Mouse (Mus musculus) erythroblast, adult 5-6 weeks (primary cell): Measurements from ENCODE around the gene Vangl1. TPM values are rescaled to one million over a fixed set of nuclear protein-coding genes. Genes with fewer than 3 reads are reported as not detected.

Experiments used
- ATAC-seq: replicated peaks from 2 replicates; pipeline ENCODE4 v1.8.0; 2016; ENCODE audit warnings: moderate number of reproducible peaks, mild to moderate bottlenecking, moderate TSS enrichment, inconsistent platforms; ENCODE audit not compliant: poor library complexity, low FRiP score, severe bottlenecking
- total RNA-seq, 2 experiments: library from RNA; stranded (forward) in 1 of 2; stranded (reverse) in 1 of 2; fragments of 150-400 nt in 1 of 2; fragments of 200-764, 138-1000 nt in 1 of 2; gene quantifications; 2 replicates each; pipeline versions ENCODE4 v1.2.3 to v1.2.4; 2015 to 2017; ENCODE audit warnings: low replicate concordance in 2 of 2

Vangl1 gene
- total RNA-seq, 2 experiments from 2014 or later, result 54.0 to 194 TPM

GRCm38 (mm10) chr3:102199991-102200390 lies 4.5 kb downstream of the Vangl1 start:
- ATAC-seq, result no peak

DNA sequence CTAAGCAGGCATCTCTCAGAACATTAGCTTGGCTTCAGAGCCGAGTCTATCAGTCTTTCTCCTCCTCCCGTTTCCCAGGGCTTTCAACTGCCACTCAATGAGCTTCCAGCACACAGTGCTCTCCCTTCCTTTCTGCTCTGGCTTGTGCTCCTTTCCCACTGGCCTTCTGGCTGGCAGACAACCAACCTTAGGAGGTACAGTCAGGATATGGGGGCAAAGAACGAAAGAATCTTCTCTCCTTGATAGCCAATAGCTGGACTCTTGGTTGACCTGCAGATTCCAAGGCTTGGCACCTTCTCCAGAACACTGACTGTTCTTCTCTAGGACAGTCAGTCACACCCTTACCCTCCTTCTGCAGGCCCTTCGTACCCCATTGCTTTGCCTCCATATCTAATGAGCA lies 5.3 kb downstream of the Vangl1 start:
- no peak for ATAC-seq

GRCm38 (mm10) chr3:102198446-102198845 lies 6.0 kb downstream of the Vangl1 start:
- no peak for ATAC-seq

GRCm38 (mm10) chr3:102197746-102198145 lies 6.7 kb downstream of the Vangl1 start:
- no peak for ATAC-seq

DNA sequence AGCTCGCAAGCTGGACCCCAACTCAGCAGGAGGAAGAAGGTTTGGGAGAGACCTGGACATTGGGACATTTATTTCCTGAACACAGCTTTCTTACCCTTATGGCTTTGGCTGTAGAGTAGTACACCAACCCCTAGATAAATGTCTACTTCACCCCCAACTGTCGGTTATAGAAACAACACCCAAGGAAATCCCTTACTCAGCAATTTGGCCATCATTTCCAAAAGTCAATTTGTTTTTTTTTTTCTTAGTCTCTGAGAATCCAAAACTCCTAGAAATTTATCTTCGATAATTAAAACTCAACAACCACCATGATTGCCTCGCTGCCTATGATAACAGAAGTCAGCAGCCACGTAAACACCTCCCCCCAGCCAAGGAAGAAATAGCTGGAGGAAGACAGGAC lies 7.3 kb downstream of the Vangl1 start:
- no peak for ATAC-seq

GRCm38 (mm10) chr3:102196166-102196565 lies 8.3 kb downstream of the Vangl1 start:
- no peak for ATAC-seq

- ATAC-seq, result no peak
Observed at GRCm38 (mm10) chr3:102195762-102196161, 8.7 kb downstream of the Vangl1 start.

DNA sequence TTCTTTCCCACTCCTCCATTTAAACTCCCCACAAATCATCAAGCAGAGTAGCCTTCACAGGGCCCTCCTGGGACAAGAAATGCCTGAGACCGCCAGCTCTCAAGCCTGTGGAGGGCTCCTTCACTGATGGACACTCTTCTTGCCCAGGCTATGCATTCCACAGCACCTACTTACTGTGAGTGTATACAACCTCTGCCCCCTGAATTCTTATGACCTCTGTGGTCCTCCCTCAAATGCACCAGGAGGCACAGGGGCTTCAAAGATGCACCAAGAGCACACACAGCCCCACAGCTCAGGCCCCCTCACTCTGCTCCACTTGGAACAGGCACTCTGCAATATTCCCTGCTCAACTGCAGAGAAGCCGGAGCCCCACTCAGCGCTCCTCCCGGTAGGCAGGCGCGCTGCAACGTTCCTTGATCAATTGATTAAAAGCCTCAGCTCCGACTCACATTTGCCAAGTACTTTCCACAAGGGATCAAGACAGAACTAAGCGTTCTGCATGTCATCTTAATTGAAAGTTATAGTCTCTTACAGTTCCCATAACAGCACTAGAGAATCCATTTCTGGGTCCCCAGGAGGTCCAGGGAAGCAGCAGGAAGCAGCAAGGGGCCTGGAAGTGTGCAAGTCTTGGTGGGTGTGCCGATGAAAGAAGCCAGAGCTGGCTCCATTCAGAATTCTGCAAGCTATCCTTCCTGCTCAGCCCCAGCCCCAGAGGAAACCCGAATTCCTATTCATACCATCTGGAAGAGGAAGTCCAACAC lies 10.0 kb downstream of the Vangl1 start:
- no peak for ATAC-seq

DNA sequence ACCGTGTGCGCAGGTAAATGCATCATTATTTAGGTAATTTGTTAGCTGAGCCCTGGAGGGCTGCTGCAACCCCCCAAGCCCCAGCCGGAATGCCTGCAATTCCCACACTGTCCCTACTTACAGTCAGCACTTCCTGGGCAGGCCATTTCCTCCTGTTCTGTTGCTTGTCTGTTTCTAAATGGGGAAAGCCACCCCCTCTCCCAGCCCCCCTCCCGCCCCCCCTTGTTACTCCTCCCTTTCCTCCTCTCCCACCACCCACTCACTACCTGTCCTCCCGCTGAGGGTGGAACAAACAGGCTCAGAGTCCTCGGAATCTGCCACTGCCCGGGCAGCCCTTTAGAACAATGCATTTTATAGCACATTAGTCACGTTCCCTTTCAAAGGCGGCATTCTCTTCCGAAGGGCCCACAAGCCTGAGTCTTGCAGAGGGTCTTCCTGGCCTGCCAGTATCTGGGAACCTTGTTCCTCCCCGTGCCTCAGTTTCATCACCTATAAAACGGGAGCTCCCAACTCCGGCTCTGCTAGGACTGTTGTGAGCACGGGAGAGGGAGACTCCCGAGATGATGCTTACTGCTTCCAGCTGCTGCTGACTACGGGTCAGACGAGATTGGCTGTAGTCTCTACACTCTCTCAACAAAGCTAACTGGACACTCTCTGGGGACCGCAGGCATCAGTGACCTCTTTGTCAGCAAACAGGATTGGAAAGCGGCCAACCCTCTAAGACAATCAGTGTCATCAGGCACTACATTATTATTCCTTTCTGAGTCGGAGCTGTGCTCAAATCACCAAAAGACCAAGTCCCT lies 10.8 kb downstream of the Vangl1 start:
- ATAC-seq, result no peak

- ATAC-seq, result no peak
Observed at GRCm38 (mm10) chr3:102192621-102193020, 11.9 kb downstream of the Vangl1 start.

DNA sequence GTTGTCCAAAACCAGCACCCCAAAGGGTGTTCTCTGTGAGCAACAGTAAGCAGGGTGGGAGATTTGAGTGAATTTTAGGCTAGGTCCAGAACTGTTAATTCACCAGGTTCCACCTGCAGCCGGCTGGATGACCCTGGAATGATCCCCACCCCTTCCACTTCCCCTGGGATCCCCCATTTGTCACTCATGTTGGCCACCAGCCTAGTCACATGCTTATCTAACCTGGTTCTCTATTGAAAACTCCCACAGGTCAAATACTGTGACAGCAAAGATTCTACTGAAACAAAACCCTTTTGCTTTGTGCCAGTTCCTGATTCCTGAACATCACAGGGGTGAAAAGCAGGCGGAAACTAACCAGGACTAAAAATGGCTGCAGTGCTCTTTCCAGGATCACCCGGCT lies 12.9 kb downstream of the Vangl1 start:
- ATAC-seq, result no peak

- ATAC-seq, result no peak
Observed at GRCm38 (mm10) chr3:102190642-102191041, 13.9 kb downstream of the Vangl1 start.

- ATAC-seq, result no peak
Observed at GRCm38 (mm10) chr3:102190015-102190414, 14.5 kb downstream of the Vangl1 start.

DNA sequence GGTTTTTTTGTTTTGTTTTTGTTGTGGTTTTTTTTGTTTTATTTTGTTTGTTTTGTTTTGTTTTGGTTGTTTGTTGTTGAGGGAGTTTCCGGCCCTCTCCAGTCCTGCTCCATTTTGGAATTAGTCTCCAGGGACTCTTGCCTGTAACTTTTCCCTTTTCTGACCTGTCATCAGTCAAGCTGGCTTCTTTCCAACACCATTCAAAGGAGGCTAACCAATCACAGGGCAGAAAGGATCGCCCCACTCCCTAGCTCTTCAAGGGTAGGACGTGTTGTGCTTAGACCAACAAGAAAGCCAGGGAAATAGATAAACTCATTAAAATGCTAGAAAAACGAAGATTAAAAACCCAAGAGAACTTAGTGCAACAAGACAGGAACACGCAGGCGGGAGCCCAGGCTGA lies 15.5 kb downstream of the Vangl1 start:
- no peak for ATAC-seq

DNA sequence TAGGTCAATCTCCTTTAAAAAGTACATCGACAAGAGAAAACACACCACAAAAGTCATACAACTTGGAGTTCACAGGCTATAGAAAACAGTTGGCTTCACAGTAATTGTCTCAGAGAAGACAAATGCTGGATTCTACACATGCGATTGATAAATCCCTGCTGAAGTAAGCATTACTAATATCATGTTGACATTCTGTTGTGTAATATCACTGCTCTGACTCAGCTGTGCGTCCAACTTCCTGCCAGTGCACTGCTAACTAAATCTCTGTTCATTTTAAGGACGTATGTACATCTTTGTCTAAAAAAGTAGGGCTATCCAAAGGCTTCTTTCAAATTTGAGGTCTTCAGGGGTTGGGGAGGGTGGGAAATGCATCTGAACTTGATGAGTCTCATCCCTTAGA lies 17.1 kb downstream of the Vangl1 start:
- no peak for ATAC-seq

GRCm38 (mm10) chr3:102184721-102185120 lies 19.8 kb downstream of the Vangl1 start:
- no peak for ATAC-seq

- no peak for ATAC-seq
Observed at GRCm38 (mm10) chr3:102182601-102183000, 21.9 kb downstream of the Vangl1 start.

GRCm38 (mm10) chr3:102181191-102181590 lies 23.3 kb downstream of the Vangl1 start:
- no peak for ATAC-seq

DNA sequence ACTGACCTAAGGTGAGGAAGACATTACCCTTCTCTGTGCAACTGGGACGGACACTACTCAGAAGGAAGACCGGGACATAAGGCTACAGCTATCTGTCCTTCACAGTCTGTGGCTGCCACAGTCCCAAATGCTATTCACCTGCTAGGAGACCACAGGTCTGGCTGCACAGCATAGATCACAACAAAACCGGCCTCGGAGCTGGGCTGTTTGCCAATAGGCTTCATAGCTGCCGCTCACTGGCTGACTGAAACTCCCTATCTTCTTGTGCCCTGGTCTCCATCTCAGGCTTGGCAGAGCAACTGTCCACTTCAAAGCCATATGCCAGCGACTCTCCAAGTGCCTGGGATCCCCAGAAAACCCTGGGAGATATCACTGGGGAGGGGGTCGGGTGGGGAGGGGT lies 23.7 kb downstream of the Vangl1 start:
- ATAC-seq, result peak; percentile 82

DNA sequence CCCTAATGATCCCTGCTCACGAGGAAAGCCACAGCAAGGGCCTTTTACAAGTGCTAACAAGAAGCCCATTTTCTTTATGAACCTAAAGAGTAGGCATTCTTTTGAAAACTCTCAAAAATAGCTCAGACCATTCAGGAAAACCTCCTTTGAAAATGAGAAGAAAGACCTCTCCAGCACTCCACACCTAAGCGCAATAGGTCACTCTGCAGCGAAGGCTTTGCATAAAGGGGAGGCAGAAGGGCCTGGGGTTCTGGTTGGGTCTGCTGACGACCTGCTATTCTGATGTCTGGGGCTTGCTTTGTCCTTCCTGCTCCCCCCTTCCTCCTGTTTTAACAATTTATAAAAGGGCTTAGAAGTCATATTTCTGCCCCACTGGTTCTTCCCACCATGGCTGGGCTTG lies 24.6 kb downstream of the Vangl1 start:
- no peak for ATAC-seq
